Mouse (Mus musculus): ENCODE data around the gene Fbrs. TPM values are rescaled to one million over a fixed set of nuclear protein-coding genes. Genes with fewer than 3 reads are reported as not detected.
A peak's percentile ranks its signal among the peaks of the same experiment; 100 is the strongest.

Fbrs gene
- polyA plus RNA-seq, 1 experiment from 2014 or later = 9.8 TPM

GRCm38 (mm10) chr7:127472060-127472459, 6.9 kb upstream of the Fbrs start:
- DNase-seq (ENCODE audit: low spot score, missing footprints) (peak; percentile 92), ATAC-seq (ENCODE audit: low FRiP score) (no peak)
- H3K4me3 ChIP-seq (ENCODE audit: low read depth, low read length) = peak overlapping the region; percentile 72
- peak overlapping the region; percentile 82 for H3K9ac ChIP-seq (ENCODE audit: low read length)
- peak overlapping the region; percentile 88 for H3K4me2 ChIP-seq
- peak overlapping the region; percentile 87 for H3K27ac ChIP-seq (ENCODE audit: low read depth, low read length)
- no peaks in the 10 kb centered on the region for H3K27me3 ChIP-seq (ENCODE audit: control insufficient read depth, insufficient read depth, low read length)
- 2% methylated on average over 7 of the region's 7 CpGs for WGBS
- no peaks in the 10 kb centered on the region for H3K9me3 ChIP-seq (ENCODE audit: control insufficient read depth, low read length)
- peaks cover 26% of the 10 kb centered on the region for H3K36me3 ChIP-seq (ENCODE audit: control insufficient read depth, insufficient read depth, low read length)
- H3K4me1 ChIP-seq (ENCODE audit: control insufficient read depth, insufficient read depth, low read length) = peaks cover 8% of the 10 kb centered on the region

GRCm38 (mm10) chr7:127473705-127474104, 5.3 kb upstream of the Fbrs start:
- H3K9me3 ChIP-seq (ENCODE audit: control insufficient read depth, low read length) = no peaks in the 10 kb centered on the region
- H3K27ac ChIP-seq (ENCODE audit: low read depth, low read length) = no peak overlapping the region
- H3K9ac ChIP-seq (ENCODE audit: low read length) = no peak overlapping the region
- H3K4me2 ChIP-seq = no peak overlapping the region
- no peak for ATAC-seq (ENCODE audit: low FRiP score)
- peak; percentile 76 for DNase-seq (ENCODE audit: low spot score, missing footprints)
- 78% methylated on average over 5 of the region's 5 CpGs for WGBS
- H3K36me3 ChIP-seq (ENCODE audit: control insufficient read depth, insufficient read depth, low read length) = peaks cover 24% of the 10 kb centered on the region
- H3K4me3 ChIP-seq (ENCODE audit: low read depth, low read length) = no peak overlapping the region
- no peaks in the 10 kb centered on the region for H3K27me3 ChIP-seq (ENCODE audit: control insufficient read depth, insufficient read depth, low read length)
- peaks cover 8% of the 10 kb centered on the region for H3K4me1 ChIP-seq (ENCODE audit: control insufficient read depth, insufficient read depth, low read length)

GRCm38 (mm10) chr7:127474378-127475070, 4.5 kb upstream of the Fbrs start:
- H3K27ac ChIP-seq (ENCODE audit: low read depth, low read length) = no peak overlapping the region
- no peak overlapping the region for H3K4me3 ChIP-seq (ENCODE audit: low read depth, low read length)
- 80% methylated on average over 6 of the region's 6 CpGs for WGBS
- H3K4me2 ChIP-seq = no peak overlapping the region
- no peaks in the 10 kb centered on the region for H3K9me3 ChIP-seq (ENCODE audit: control insufficient read depth, low read length)
- DNase-seq (ENCODE audit: low spot score, missing footprints) = peak; percentile 17
- no peaks in the 10 kb centered on the region for H3K27me3 ChIP-seq (ENCODE audit: control insufficient read depth, insufficient read depth, low read length)
- ATAC-seq (ENCODE audit: low FRiP score) = no peak
- peaks cover 21% of the 10 kb centered on the region for H3K36me3 ChIP-seq (ENCODE audit: control insufficient read depth, insufficient read depth, low read length)
- H3K4me1 ChIP-seq (ENCODE audit: control insufficient read depth, insufficient read depth, low read length) = peaks cover 9% of the 10 kb centered on the region
- H3K9ac ChIP-seq (ENCODE audit: low read length) = no peak overlapping the region

- Histone ChIP-seq H3K9me3 (ENCODE audit: control insufficient read depth, low read length) (no peaks in the 10 kb centered on the region), H3K27ac (ENCODE audit: low read depth, low read length) (no peak overlapping the region), H3K4me1 (ENCODE audit: control insufficient read depth, insufficient read depth, low read length) (peaks cover 16% of the 10 kb centered on the region), H3K27me3 (ENCODE audit: control insufficient read depth, insufficient read depth, low read length) (no peaks in the 10 kb centered on the region), H3K4me3 (ENCODE audit: low read depth, low read length) (no peak overlapping the region), H3K4me2 (no peak overlapping the region), H3K9ac (ENCODE audit: low read length) (no peak overlapping the region), H3K36me3 (ENCODE audit: control insufficient read depth, insufficient read depth, low read length) (peaks cover 21% of the 10 kb centered on the region)
- DNase-seq (ENCODE audit: low spot score, missing footprints) = peak; percentile 31
- ATAC-seq (ENCODE audit: low FRiP score) = no peak
- 94% methylated on average over 11 of the region's 11 CpGs for WGBS
Measured at GRCm38 (mm10) chr7:127475186-127475740, 3.7 kb upstream of the Fbrs start.

- H3K9ac ChIP-seq (ENCODE audit: low read length) = no peak overlapping the region
- no peak overlapping the region for H3K27ac ChIP-seq (ENCODE audit: low read depth, low read length)
- 97% methylated on average over 11 of the region's 11 CpGs for WGBS
- no peak overlapping the region for H3K4me3 ChIP-seq (ENCODE audit: low read depth, low read length)
- H3K9me3 ChIP-seq (ENCODE audit: control insufficient read depth, low read length) = no peaks in the 10 kb centered on the region
- no peak overlapping the region for H3K4me2 ChIP-seq
- no peak for ATAC-seq (ENCODE audit: low FRiP score)
- peaks cover 24% of the 10 kb centered on the region for H3K36me3 ChIP-seq (ENCODE audit: control insufficient read depth, insufficient read depth, low read length)
- H3K27me3 ChIP-seq (ENCODE audit: control insufficient read depth, insufficient read depth, low read length) = no peaks in the 10 kb centered on the region
- peaks cover 23% of the 10 kb centered on the region for H3K4me1 ChIP-seq (ENCODE audit: control insufficient read depth, insufficient read depth, low read length)
- DNase-seq (ENCODE audit: low spot score, missing footprints) = no peak
Measured at GRCm38 (mm10) chr7:127476336-127476735, 2.7 kb upstream of the Fbrs start.

GRCm38 (mm10) chr7:127476855-127477254, 2.1 kb upstream of the Fbrs start:
- Histone ChIP-seq H3K4me1 (ENCODE audit: control insufficient read depth, insufficient read depth, low read length) (peaks cover 23% of the 10 kb centered on the region), H3K4me2 (peak overlapping the region; percentile 99), H3K9me3 (ENCODE audit: control insufficient read depth, low read length) (no peaks in the 10 kb centered on the region), H3K9ac (ENCODE audit: low read length) (peak overlapping the region; percentile 80; the same call in 1 of the 2 replicates), H3K27ac (ENCODE audit: low read depth, low read length) (no peak overlapping the region), H3K36me3 (ENCODE audit: control insufficient read depth, insufficient read depth, low read length) (peaks cover 24% of the 10 kb centered on the region), H3K27me3 (ENCODE audit: control insufficient read depth, insufficient read depth, low read length) (no peaks in the 10 kb centered on the region), H3K4me3 (ENCODE audit: low read depth, low read length) (peak overlapping the region; percentile 68; the same call in 1 of the 2 replicates)
- WGBS = 83% methylated on average over 4 of the region's 4 CpGs
- ATAC-seq (ENCODE audit: low FRiP score) = no peak
- no peak for DNase-seq (ENCODE audit: low spot score, missing footprints)

GRCm38 (mm10) chr7:127477687-127478634, 1.0 kb upstream of the Fbrs start:
- under 1% methylated on average over 50 of the region's 50 CpGs for WGBS
- Histone ChIP-seq H3K4me2 (peak overlapping the region; percentile 99), H3K9me3 (ENCODE audit: control insufficient read depth, low read length) (no peaks in the 10 kb centered on the region), H3K27me3 (ENCODE audit: control insufficient read depth, insufficient read depth, low read length) (no peaks in the 10 kb centered on the region), H3K9ac (ENCODE audit: low read length) (peak overlapping the region; percentile 80), H3K4me1 (ENCODE audit: control insufficient read depth, insufficient read depth, low read length) (peaks cover 15% of the 10 kb centered on the region), H3K27ac (ENCODE audit: low read depth, low read length) (peak overlapping the region; percentile 91), H3K36me3 (ENCODE audit: control insufficient read depth, insufficient read depth, low read length) (peaks cover 28% of the 10 kb centered on the region), H3K4me3 (ENCODE audit: low read depth, low read length) (peak overlapping the region; percentile 68)
- peak; percentile 92 for ATAC-seq (ENCODE audit: low FRiP score)
- DNase-seq (ENCODE audit: low spot score, missing footprints) = peak; percentile 100

- ATAC-seq (ENCODE audit: low FRiP score) (no peak; the same call in 1 of the 2 replicates), DNase-seq (ENCODE audit: low spot score, missing footprints) (peak; percentile 89)
- Histone ChIP-seq H3K4me1 (ENCODE audit: control insufficient read depth, insufficient read depth, low read length) (peaks cover 15% of the 10 kb centered on the region), H3K4me3 (ENCODE audit: low read depth, low read length) (peak overlapping the region; percentile 68), H3K36me3 (ENCODE audit: control insufficient read depth, insufficient read depth, low read length) (peaks cover 25% of the 10 kb centered on the region), H3K9me3 (ENCODE audit: control insufficient read depth, low read length) (no peaks in the 10 kb centered on the region), H3K9ac (ENCODE audit: low read length) (peak overlapping the region; percentile 80), H3K4me2 (peak overlapping the region; percentile 99), H3K27ac (ENCODE audit: low read depth, low read length) (peak overlapping the region; percentile 91), H3K27me3 (ENCODE audit: control insufficient read depth, insufficient read depth, low read length) (no peaks in the 10 kb centered on the region)
- 5% methylated on average over 48 of the region's 48 CpGs for WGBS
Measured at GRCm38 (mm10) chr7:127479318-127480225, 573 bp downstream of the Fbrs start.

Measured in midbrain, embryonic 11.5 days (tissue).